Mouse (Mus musculus) stomach, postnatal 0 days (tissue): ENCODE measurements around the gene Arhgap31. TPM values are rescaled to one million over a fixed set of nuclear protein-coding genes. Genes with fewer than 3 reads are reported as not detected.

Experiments used
- ATAC-seq: fragments of 200-750 bp; cut with Nextera tagmentation; 2 replicates; pipeline ENCODE4 v1.8.0; 2017; ENCODE audit not compliant: low FRiP score, low TSS enrichment
- DNase-seq: peaks from one replicate; pipeline ENCODE4 v3.0.0-alpha.2; 2016; ENCODE audit warnings: low spot score
- H3K27ac ChIP-seq: fragments of 300-500 bp; sonication (generic); replicated peaks from 2 replicates; pipeline ENCODE4 v1.5.1; 2014; ENCODE audit warnings: mild to moderate bottlenecking, control low read depth
- H3K27me3 ChIP-seq: fragments of 300-500 bp; sonication (generic); 2 replicates; pipeline ENCODE4 v1.6.1; 2014; ENCODE audit warnings: low read length; ENCODE audit not compliant: control insufficient read depth, insufficient read depth
- H3K36me3 ChIP-seq: fragments of 300-500 bp; sonication (generic); 2 replicates; pipeline ENCODE4 v1.6.1; 2014; ENCODE audit warnings: low read length, mixed read lengths; ENCODE audit not compliant: control insufficient read depth, insufficient read depth
- H3K4me1 ChIP-seq: fragments of 300-500 bp; sonication (generic); replicated peaks from 2 replicates; pipeline ENCODE4 v1.6.1; 2014; ENCODE audit warnings: antibody characterized with exemption; ENCODE audit not compliant: control insufficient read depth, insufficient read depth
- H3K4me2 ChIP-seq: fragments of 300-500 bp; sonication (generic); replicated peaks from 2 replicates; pipeline ENCODE4 v1.6.1; 2014; ENCODE audit warnings: low read depth, mild to moderate bottlenecking, control low read depth, moderate library complexity
- H3K4me3 ChIP-seq: fragments of 300-500 bp; sonication (generic); 2 replicates; pipeline ENCODE4 v1.5.1; 2014; ENCODE audit warnings: low read depth, low read length, control low read depth
- H3K9ac ChIP-seq: fragments of 300-500 bp; sonication (generic); 2 replicates; pipeline ENCODE4 v1.6.1; 2014; ENCODE audit warnings: mild to moderate bottlenecking, low read length, control low read depth, mixed read lengths
- H3K9me3 ChIP-seq: fragments of 300-500 bp; sonication (generic); 2 replicates; pipeline ENCODE4 v1.6.1; 2016; ENCODE audit warnings: low read length; ENCODE audit not compliant: control insufficient read depth
- CTCF ChIP-seq: IDR thresholded peaks from 2 replicates; pipeline ENCODE4 v1.5.1; 2016; ENCODE audit warnings: antibody characterized with exemption, low read depth, mild to moderate bottlenecking, moderate library complexity
- EP300 ChIP-seq: optimal IDR thresholded peaks from 2 replicates; pipeline ENCODE3; 2016; ENCODE audit warnings: antibody characterized with exemption
- WGBS: fragments of 180-500 bp; shearing (Covaris S2); extraction: QIAGEN DNeasy Blood & Tissue Kit; methylation state at CpG from one replicate; pipeline ENCODE4 v1.1.7; 2014; 5-methylcytosine and 5-hydroxymethylcytosine counted together
- polyA plus RNA-seq: library from polyadenylated mRNA; unstranded; fragments of >200 nt; fragmentation: Nextera tagmentation; extraction: Ambion mirVana; gene quantifications from 2 replicates; pipeline ENCODE4 v1.2.1, GENCODE M21; 2015

Arhgap31 gene
- polyA plus RNA-seq, 1 experiment from 2014 or later: 3.1 TPM

GRCm38 (mm10) chr16:38677171-38677570 lies 35.9 kb downstream of the Arhgap31 start:
- Histone ChIP-seq H3K9ac (no peak overlapping the region), H3K4me1 (no peaks in the 10 kb centered on the region), H3K27me3 (no peaks in the 10 kb centered on the region), H3K9me3 (no peaks in the 10 kb centered on the region), H3K36me3 (no peaks in the 10 kb centered on the region), H3K27ac (no peak overlapping the region), H3K4me2 (no peak overlapping the region), H3K4me3 (no peak overlapping the region)
- DNase-seq (no peak), ATAC-seq (no peak)
- 78% methylated on average over 6 of the region's 6 CpGs for WGBS
- no peak for TF ChIP-seq EP300
- TF ChIP-seq CTCF: no peak

GRCm38 (mm10) chr16:38676647-38677046 lies 36.4 kb downstream of the Arhgap31 start:
- no peak for ATAC-seq
- H3K27me3 ChIP-seq: no peaks in the 10 kb centered on the region
- H3K4me3 ChIP-seq: no peak overlapping the region
- H3K4me1 ChIP-seq: no peaks in the 10 kb centered on the region
- H3K4me2 ChIP-seq: no peak overlapping the region
- over 99% methylated on average over 4 of the region's 4 CpGs for WGBS
- DNase-seq: no peak
- TF ChIP-seq EP300: no peak
- H3K36me3 ChIP-seq: no peaks in the 10 kb centered on the region
- H3K27ac ChIP-seq: no peak overlapping the region
- no peaks in the 10 kb centered on the region for H3K9me3 ChIP-seq
- H3K9ac ChIP-seq: no peak overlapping the region

DNA sequence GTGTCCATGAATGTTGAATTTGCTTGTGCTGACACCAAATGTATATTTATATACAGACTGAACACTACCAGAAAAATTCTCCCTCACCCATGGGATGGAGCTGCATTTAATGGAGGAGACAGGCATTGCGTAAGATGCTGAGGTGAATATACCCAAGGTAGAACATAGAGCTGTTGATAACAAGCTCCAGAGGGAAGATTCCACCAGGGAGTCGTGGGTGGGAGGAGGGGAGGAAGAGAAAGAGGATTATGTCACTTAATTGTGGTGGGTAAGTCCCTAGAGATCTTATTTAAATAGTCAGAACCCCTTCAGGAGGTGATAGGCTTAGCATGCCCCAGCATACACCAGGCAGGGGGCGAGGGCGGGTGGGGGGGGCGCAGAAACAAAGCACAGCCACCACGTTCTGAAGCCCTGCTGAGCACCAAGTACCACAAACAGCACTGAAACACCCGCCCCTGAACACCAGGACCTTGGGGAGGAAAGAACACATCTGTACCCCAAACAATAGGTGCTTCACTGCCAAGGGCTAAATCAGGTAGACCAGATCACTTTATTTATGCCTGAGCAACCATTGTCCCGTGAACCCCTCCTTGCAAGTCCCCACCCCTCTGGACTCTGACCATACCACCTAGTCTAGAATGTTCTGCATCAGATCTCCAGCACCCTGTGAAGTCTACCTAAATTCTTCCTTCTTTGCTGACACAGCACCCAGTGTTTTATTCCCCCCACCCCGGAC lies 37.3 kb downstream of the Arhgap31 start:
- H3K9ac ChIP-seq: no peak overlapping the region
- DNase-seq: no peak
- TF ChIP-seq EP300: no peak
- TF ChIP-seq CTCF: no peak
- H3K36me3 ChIP-seq: no peaks in the 10 kb centered on the region
- no peak overlapping the region for H3K4me3 ChIP-seq
- H3K27me3 ChIP-seq: no peaks in the 10 kb centered on the region
- no peaks in the 10 kb centered on the region for H3K4me1 ChIP-seq
- WGBS: 71% methylated on average over 8 of the region's 9 CpGs
- no peak overlapping the region for H3K27ac ChIP-seq
- no peak for ATAC-seq
- H3K9me3 ChIP-seq: no peaks in the 10 kb centered on the region
- H3K4me2 ChIP-seq: no peak overlapping the region

- no peak overlapping the region for H3K4me3 ChIP-seq
- no peak for ATAC-seq
- 87% methylated on average over 11 of the region's 11 CpGs for WGBS
Observed at GRCm38 (mm10) chr16:38674891-38675290, 38.2 kb downstream of the Arhgap31 start.

DNA sequence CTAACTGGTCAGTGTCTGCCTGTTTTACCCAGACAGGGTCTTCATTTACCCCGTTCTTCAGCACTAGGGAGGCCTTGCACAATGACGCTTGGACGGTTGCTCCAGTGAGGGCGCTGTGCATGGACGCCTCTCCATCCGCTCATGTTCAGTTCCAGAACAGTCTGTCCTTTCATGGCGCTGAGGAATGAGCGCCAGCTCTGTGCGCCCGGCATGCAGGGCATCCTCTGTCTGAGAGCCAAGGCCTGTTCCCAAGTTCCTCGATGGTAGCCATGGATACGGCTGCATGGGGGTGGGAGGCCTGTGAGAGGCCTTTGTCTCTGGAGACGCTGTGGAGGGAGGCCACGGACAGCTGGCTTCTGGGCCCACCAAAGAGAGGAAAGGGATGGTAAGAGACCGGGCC lies 39.6 kb downstream of the Arhgap31 start:
- no peak overlapping the region for H3K27ac ChIP-seq
- WGBS: 82% methylated on average over 15 of the region's 15 CpGs
- H3K4me2 ChIP-seq: no peak overlapping the region
- no peak overlapping the region for H3K9ac ChIP-seq
- H3K4me1 ChIP-seq: peaks cover 3% of the 10 kb centered on the region; the same call in 1 of the 2 replicates
- no peaks in the 10 kb centered on the region for H3K27me3 ChIP-seq
- DNase-seq (peak; percentile 29), ATAC-seq (peak; percentile 63; the same call in 1 of the 2 replicates)
- H3K36me3 ChIP-seq: no peaks in the 10 kb centered on the region
- no peaks in the 10 kb centered on the region for H3K9me3 ChIP-seq
- no peak overlapping the region for H3K4me3 ChIP-seq
- TF ChIP-seq EP300: no peak
- TF ChIP-seq CTCF: peak; percentile 16; the same call in 1 of the 2 replicates

More at GRCm38 (mm10) chr16:38674891-38675290, 38.2 kb downstream of the Arhgap31 start:
- H3K4me2 ChIP-seq: no peak overlapping the region
- no peak overlapping the region for H3K27ac ChIP-seq
- H3K4me1 ChIP-seq: no peaks in the 10 kb centered on the region
- no peaks in the 10 kb centered on the region for H3K9me3 ChIP-seq
- H3K9ac ChIP-seq: no peak overlapping the region
- H3K27me3 ChIP-seq: no peaks in the 10 kb centered on the region
- H3K36me3 ChIP-seq: no peaks in the 10 kb centered on the region
- no peak for TF ChIP-seq EP300
- no peak for TF ChIP-seq CTCF
- DNase-seq: no peak

DNA sequence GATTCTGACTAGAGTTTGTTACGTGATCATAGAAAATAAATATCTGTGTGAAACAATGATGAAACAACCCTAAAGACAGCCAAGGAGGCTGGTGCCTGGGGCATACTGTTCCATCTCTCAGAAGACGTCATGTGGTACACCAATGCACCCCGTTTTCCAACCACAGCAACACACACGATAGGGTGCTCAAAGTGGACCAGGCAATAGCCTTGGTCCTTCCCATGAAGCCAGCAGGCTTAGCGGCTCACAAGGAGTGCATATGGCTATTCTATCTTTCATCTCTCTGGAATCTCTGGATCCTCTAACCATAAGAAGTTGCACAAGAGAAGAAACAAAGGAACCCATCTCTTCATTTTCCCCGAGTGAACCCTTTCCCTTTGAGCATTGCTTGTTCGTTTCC lies 40.1 kb downstream of the Arhgap31 start:
- WGBS: 84% methylated on average over 7 of the region's 7 CpGs
- H3K9me3 ChIP-seq: no peaks in the 10 kb centered on the region
- H3K36me3 ChIP-seq: no peaks in the 10 kb centered on the region
- no peak overlapping the region for H3K4me2 ChIP-seq
- TF ChIP-seq CTCF: no peak
- no peak for TF ChIP-seq EP300
- H3K27me3 ChIP-seq: no peaks in the 10 kb centered on the region
- no peak overlapping the region for H3K9ac ChIP-seq
- no peak overlapping the region for H3K27ac ChIP-seq
- no peak for ATAC-seq
- DNase-seq: no peak
- H3K4me3 ChIP-seq: no peak overlapping the region
- peaks cover 3% of the 10 kb centered on the region; the same call in 1 of the 2 replicates for H3K4me1 ChIP-seq
